Mouse (Mus musculus) monocyte, adult 5-6 weeks (primary cell): Measurements from ENCODE around the gene Lcn9. TPM values are rescaled to one million over a fixed set of nuclear protein-coding genes. Genes with fewer than 3 reads are reported as not detected.
"Not testable (repeated sequence)": the region's sequence is repeated elsewhere in the genome, so short reads cannot be mapped to it uniquely, and the experiment has no call there.

ENCODE experiments used
- ATAC-seq: fragments of 153-309, 156-312 bp; replicated peaks from 2 replicates; pipeline ENCODE4 v1.8.0; 2017; ENCODE audit warnings: mild to moderate bottlenecking; ENCODE audit not compliant: low TSS enrichment, insufficient number of reproducible peaks, severe bottlenecking, poor library complexity, low FRiP score
- total RNA-seq: library from RNA; stranded (forward); fragments of 200-1000, 200-491, 200-594 nt; gene quantifications from 3 replicates; pipeline ENCODE4 v1.2.3, GENCODE M21; 2017

The Lcn9 gene
- total RNA-seq = not detected in 3 replicates

- ATAC-seq = no peak
These were observed at the start of gene Lcn9 for GRCm38 (mm10) chr2:25822806-25823205. Gene Lcn9 (plus strand): TSS chr2:25823153.

GRCm38 (mm10) chr2:25773507-25773906 lies 49.4 kb upstream of the Lcn9 start:
- ATAC-seq = no peak

DNA sequence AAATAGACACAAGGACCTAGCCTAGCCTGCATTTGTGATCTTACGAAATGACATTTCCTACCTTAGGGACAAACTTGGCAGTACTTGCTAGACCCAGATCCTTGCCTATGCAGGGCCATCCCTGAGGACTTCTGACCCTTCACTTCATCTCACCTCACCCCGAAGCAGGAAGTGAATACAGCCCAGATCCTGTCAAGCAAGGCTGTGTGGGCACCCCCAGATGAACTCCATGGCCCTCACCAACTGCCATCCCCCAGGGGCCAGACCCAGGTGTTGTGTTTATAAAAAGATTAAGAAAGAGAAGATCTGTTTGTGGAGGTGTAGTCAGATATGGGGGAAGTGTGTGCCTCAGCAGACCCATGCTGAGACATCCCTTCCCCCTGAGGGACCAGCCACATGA lies 48.3 kb upstream of the Lcn9 start:
- ATAC-seq = no peak

DNA sequence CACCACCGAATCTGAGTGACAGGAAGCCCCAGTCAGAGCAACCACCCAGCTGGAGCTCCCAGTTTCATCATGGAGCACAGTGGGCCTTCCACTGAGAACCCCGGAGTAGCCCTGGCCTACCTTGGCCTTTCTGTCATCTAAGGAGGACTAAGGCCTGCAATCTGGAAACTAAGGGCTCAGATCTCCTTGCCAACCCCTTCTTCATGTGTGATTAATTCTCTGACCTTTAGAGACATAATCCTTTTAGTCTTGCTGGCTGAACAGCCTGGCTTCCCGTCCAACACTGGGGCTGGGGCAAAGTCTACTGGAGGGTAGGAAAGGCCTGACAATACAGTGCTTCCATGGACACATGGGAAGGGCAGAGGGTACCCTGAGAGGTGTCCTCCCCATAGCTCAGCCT lies 47.0 kb upstream of the Lcn9 start:
- no peak for ATAC-seq

DNA sequence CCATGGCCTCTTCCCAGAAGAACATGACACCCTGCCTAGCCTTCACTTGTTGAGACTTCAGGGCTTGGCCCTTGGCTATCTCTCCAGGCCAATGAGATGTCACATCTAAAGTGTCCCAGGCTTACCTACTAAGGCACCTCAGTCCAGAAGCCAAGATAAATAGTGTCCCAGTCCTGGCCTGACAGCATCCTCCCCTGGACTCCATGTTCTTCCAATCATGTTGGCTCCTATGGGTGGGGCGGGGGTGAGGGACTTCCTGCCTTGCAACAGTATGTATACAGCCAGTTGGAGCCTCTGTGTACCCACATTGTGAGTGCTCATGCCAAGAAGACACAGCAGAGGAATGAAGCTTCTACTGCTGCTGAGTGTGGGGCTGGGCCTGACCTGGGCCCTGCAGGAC lies 46.2 kb upstream of the Lcn9 start, which contains the start of gene Lcn11:
Gene Lcn11, plus strand, starts transcription at position 301 of the 400 bp plus-strand sequence.
- ATAC-seq = no peak

DNA sequence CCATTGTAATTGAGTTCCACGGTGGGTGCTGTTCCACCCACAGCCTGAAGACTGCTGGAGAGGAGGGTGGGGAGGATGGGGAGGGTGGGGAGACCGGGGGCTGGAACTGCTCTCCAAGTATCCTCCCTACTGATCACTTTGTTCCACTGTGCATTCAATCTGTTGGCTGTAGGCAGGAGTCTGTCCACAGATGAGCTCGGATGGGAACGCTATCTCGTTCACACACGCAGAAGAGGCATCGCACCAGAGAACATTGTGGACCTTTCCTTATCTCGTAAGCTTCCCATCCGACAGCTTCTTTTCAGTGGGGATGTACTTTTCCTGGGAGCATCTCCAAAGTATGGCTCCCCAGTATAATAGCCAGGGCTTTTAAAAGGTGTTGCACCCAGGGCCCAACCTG lies 43.9 kb upstream of the Lcn9 start:
- no peak for ATAC-seq

DNA sequence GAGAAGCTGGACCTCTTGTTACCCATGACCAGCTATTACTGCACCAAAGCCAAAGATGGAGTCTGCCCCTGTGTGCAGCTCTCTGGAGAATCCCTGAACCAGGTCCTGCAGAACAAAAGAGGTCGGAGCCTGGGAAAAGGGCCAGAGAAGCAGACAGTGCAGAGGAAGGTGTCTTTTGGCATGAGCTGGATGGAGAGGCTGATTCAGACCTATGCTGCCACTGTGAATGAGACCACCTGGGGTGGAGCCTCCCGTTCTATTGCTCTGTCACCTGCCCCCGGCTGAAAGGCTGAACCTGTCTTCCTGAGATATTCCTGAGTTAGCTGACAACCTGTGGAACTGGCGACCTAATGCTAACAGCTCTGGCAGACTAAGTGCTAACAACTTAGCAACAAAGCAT lies 42.0 kb upstream of the Lcn9 start:
- ATAC-seq = no peak

GRCm38 (mm10) chr2:25781957-25782356 lies 41.0 kb upstream of the Lcn9 start, which contains the start of gene Gm13539:
Gene Gm13539 (plus strand): TSS chr2:25782257.
- ATAC-seq = no peak

- no peak for ATAC-seq
These were observed 37.2 kb upstream of the Lcn9 start for GRCm38 (mm10) chr2:25785573-25786322.

DNA sequence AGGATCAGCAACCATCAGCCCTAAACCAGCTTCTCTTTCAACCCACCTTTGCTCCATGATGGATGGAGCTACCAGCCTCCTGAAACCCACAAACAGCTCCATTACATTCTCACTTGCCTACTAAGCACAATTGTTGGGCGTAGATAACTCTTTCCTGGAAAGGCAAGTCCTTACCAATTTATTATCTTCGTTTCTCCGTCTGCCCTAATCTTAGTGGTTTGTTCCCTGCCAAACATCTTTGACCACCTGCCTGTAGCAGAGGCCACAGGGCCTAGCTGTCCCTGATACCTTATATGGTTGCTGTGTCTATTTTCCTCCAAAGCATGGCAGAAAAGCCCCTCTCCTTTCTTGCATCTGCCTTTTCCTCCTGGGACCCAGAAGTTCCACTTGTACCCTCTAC lies 33.9 kb upstream of the Lcn9 start:
- no peak for ATAC-seq

- ATAC-seq = no peak
These were observed 25.3 kb upstream of the Lcn9 start for GRCm38 (mm10) chr2:25797635-25798034.

- no peak for ATAC-seq
These were observed 24.9 kb upstream of the Lcn9 start for GRCm38 (mm10) chr2:25798065-25798464.

GRCm38 (mm10) chr2:25811711-25812110 lies 11.2 kb upstream of the Lcn9 start:
- ATAC-seq = no peak

GRCm38 (mm10) chr2:25813364-25813763 lies 9.6 kb upstream of the Lcn9 start:
- ATAC-seq = no peak

DNA sequence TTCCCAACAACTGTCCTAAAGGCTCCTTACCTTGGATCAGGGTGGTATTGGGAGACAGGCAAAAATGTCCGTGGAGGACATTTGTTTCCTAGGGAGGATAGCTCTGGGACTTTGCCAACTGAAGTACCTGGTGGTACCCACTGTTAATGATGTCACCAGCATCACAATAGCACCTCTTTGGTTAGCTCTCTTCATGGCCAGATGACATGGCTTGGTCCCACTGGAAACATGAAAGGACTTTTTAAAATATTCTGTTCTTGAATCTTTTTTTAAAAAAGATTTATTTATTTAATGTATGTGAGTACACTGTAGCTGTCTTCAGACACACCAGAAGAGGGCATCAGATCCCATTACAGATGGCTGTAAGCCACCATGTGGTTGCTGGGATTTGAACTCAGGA lies 7.2 kb upstream of the Lcn9 start, which contains the start of gene Glt6d1:
Gene Glt6d1, minus strand, starts transcription at position 101 of the 400 bp plus-strand sequence.
- not testable (repeated sequence) for ATAC-seq

DNA sequence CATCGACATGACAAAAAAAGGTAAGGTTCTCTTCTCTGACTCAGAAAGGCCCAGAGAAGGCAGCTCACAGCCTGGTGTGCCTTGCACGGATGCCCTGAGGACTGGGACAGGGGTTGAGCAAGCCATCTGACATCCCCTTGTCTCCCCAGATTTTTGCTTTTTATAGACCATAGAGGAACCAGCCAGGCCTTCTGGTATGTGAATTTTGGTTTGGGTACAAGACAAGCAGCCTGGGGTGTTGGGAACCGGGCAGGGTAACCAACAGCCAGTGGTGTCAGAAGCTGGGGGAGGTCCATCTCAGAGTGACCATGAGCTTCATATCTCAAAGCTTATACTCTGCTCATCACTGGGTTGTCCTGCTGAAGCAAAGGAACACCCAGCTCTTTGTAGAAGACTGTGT lies 1.8 kb downstream of the Lcn9 start:
- no peak for ATAC-seq

- no peak for ATAC-seq
These were observed 5.5 kb downstream of the Lcn9 start for GRCm38 (mm10) chr2:25828344-25828947.

GRCm38 (mm10) chr2:25830786-25831185 lies 7.8 kb downstream of the Lcn9 start:
- no peak for ATAC-seq

DNA sequence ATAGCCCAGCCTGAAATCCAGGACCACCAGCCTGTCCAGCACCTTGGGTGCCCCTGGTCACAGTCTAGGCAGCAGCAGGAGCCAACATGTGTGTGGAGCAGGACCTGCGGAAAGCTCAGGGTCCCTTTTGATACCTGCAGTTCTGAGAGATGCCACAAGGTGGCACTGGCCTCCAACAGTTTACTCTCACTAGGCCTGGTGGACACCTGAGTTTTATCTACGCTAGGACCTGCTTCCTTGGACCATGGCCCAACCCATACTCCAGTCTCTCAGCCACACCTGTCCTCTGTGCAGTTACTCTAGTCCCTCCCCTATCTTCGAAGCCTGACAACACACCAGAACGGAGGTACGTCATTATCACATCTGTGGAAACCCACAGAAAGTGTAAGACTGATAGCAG lies 13.3 kb downstream of the Lcn9 start:
- peak; percentile 80 for ATAC-seq

DNA sequence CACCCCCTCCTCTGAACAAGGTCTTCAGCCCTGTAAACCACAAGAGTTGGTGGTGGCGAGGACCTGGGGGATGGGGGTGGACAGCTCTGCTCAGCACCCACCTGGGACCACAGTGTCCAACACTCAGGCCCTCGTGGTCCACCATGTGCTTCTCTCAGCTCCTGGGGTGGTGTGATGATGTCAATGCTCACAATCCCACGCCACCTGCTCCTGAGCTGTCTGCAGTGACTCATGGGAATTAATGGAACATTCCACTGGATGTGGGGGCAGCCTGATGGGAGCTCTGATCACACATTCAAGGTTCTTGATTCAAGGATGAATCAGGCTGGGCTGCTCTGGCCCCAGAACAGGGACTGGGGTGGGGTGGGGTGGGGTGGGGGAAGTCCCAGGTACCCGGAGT lies 19.2 kb downstream of the Lcn9 start:
- ATAC-seq = no peak
